Mouse (Mus musculus) myocyte (in vitro differentiated cells): Measurements from ENCODE around the gene Thoc7.

Experiments used
- E2F4 ChIP-seq: IDR thresholded peaks from one replicate; pipeline ENCODE4 v1.6.1; 2011; ENCODE audit warnings: mild to moderate bottlenecking, control low read depth, moderate library complexity; ENCODE audit not compliant: insufficient read depth
- MAX ChIP-seq: IDR thresholded peaks from one replicate; pipeline ENCODE4 v1.6.1; 2011; ENCODE audit warnings: low read depth, mild to moderate bottlenecking, control low read depth
- POLR2A ChIP-seq: IDR thresholded peaks from one replicate; pipeline ENCODE4 v1.6.1; 2011; ENCODE audit warnings: low read depth, mild to moderate bottlenecking, control low read depth, moderate library complexity; ENCODE audit not compliant: insufficient read length
- POLR2AphosphoS2 ChIP-seq: IDR thresholded peaks from one replicate; pipeline ENCODE4 v1.6.1; 2011; ENCODE audit warnings: low read depth, control low read depth; ENCODE audit not compliant: insufficient read length

GRCm38 (mm10) chr14:13906461-13906860, 55.2 kb downstream of the Thoc7 start:
- TF ChIP-seq E2F4 (no peak), MAX (no peak), POLR2A (no peak), POLR2AphosphoS2 (no peak)
